Mouse (Mus musculus) forebrain, embryonic 13.5 days (tissue): ENCODE measurements around the gene Cldn10. TPM values are rescaled to one million over a fixed set of nuclear protein-coding genes. Genes with fewer than 3 reads are reported as not detected.
A peak's percentile ranks its signal among the peaks of the same experiment; 100 is the strongest.

Experiments
- ATAC-seq: fragments of 200-750 bp; cut with Nextera tagmentation; 2 replicates; pipeline ENCODE4 v1.8.0; 2017
- H3K27ac ChIP-seq: fragments of 300-500 bp; sonication (generic); 2 replicates; pipeline ENCODE4 v1.5.1; 2015; ENCODE audit warnings: inconsistent platforms, mild to moderate bottlenecking, moderate library complexity
- H3K27me3 ChIP-seq: fragments of 300-500 bp; sonication (generic); 2 replicates; pipeline ENCODE4 v1.6.1; 2015; ENCODE audit warnings: mild to moderate bottlenecking, inconsistent platforms
- H3K36me3 ChIP-seq: fragments of 300-500 bp; sonication (generic); 2 replicates; pipeline ENCODE4 v1.6.1; 2015; ENCODE audit warnings: mild to moderate bottlenecking, inconsistent platforms; ENCODE audit not compliant: poor library complexity, severe bottlenecking
- H3K4me1 ChIP-seq: fragments of 300-500 bp; sonication (generic); 2 replicates; pipeline ENCODE4 v1.6.1; 2015; ENCODE audit warnings: inconsistent platforms
- H3K4me2 ChIP-seq: fragments of 300-500 bp; sonication (generic); 2 replicates; pipeline ENCODE4 v1.6.1; 2015; ENCODE audit warnings: inconsistent platforms, mild to moderate bottlenecking, moderate library complexity
- H3K4me3 ChIP-seq: fragments of 300-500 bp; sonication (generic); 2 replicates; pipeline ENCODE4 v1.5.1; 2015; ENCODE audit warnings: mild to moderate bottlenecking, inconsistent platforms
- H3K9ac ChIP-seq: fragments of 300-500 bp; sonication (generic); 2 replicates; pipeline ENCODE4 v1.6.1; 2015; ENCODE audit warnings: mild to moderate bottlenecking, inconsistent platforms
- H3K9me3 ChIP-seq: fragments of 300-500 bp; sonication (generic); replicated peaks from 2 replicates; pipeline ENCODE4 v1.6.1; 2016; ENCODE audit warnings: inconsistent platforms
- WGBS: fragments of 180-500 bp; shearing (Covaris S2); methylation state at CpG from one replicate; pipeline ENCODE4 v1.1.7; 2015; 5-methylcytosine and 5-hydroxymethylcytosine counted together
- polyA plus RNA-seq: library from polyadenylated mRNA; unstranded; fragments of >200 nt; fragmentation: Nextera tagmentation; extraction: Ambion mirVana; gene quantifications from 2 replicates; pipeline ENCODE4 v1.2.1, GENCODE M21; 2015

Gene Cldn10
- polyA plus RNA-seq, 1 experiment from 2014 or later: 0.57 TPM

GRCm38 (mm10) chr14:118874126-118874525 lies 86.4 kb downstream of the Cldn10 start:
- Histone ChIP-seq H3K27me3 (no peaks in the 10 kb centered on the region), H3K36me3 (peaks cover 40% of the 10 kb centered on the region), H3K4me3 (no peak overlapping the region), H3K27ac (no peak overlapping the region), H3K9ac (no peak overlapping the region), H3K4me2 (no peak overlapping the region), H3K9me3 (no peaks in the 10 kb centered on the region), H3K4me1 (no peaks in the 10 kb centered on the region; the same call in 1 of the 2 replicates)
- 95% methylated on average over 4 of the region's 4 CpGs for WGBS
- ATAC-seq: no peak

GRCm38 (mm10) chr14:118874786-118875415 lies 87.2 kb downstream of the Cldn10 start:
- Histone ChIP-seq H3K9ac (no peak overlapping the region), H3K4me1 (no peaks in the 10 kb centered on the region), H3K4me2 (no peak overlapping the region), H3K4me3 (no peak overlapping the region), H3K27ac (no peak overlapping the region), H3K27me3 (no peaks in the 10 kb centered on the region), H3K36me3 (peaks cover 48% of the 10 kb centered on the region), H3K9me3 (no peaks in the 10 kb centered on the region)
- ATAC-seq: no peak
- WGBS: 83% methylated on average over 10 of the region's 10 CpGs

GRCm38 (mm10) chr14:118878346-118878910 lies 90.7 kb downstream of the Cldn10 start:
- 88% methylated on average over 11 of the region's 11 CpGs for WGBS
- no peak overlapping the region for H3K4me3 ChIP-seq
- no peak for ATAC-seq
- H3K9me3 ChIP-seq: no peaks in the 10 kb centered on the region
- H3K4me2 ChIP-seq: no peak overlapping the region
- H3K4me1 ChIP-seq: no peaks in the 10 kb centered on the region
- no peak overlapping the region for H3K27ac ChIP-seq
- H3K27me3 ChIP-seq: no peaks in the 10 kb centered on the region
- H3K9ac ChIP-seq: no peak overlapping the region
- peaks cover 72% of the 10 kb centered on the region for H3K36me3 ChIP-seq

- no peaks in the 10 kb centered on the region for H3K27me3 ChIP-seq
- H3K9me3 ChIP-seq: no peaks in the 10 kb centered on the region
- no peak overlapping the region for H3K9ac ChIP-seq
- 76% methylated on average over 10 of the region's 10 CpGs for WGBS
- H3K4me2 ChIP-seq: no peak overlapping the region
- H3K4me3 ChIP-seq: no peak overlapping the region
- no peaks in the 10 kb centered on the region for H3K4me1 ChIP-seq
- ATAC-seq: no peak
- peaks cover 86% of the 10 kb centered on the region for H3K36me3 ChIP-seq
- no peak overlapping the region for H3K27ac ChIP-seq
Observed at GRCm38 (mm10) chr14:118880696-118881095, 93.0 kb downstream of the Cldn10 start.

GRCm38 (mm10) chr14:118883344-118884249 lies 95.9 kb downstream of the Cldn10 start:
- H3K4me3 ChIP-seq: no peak overlapping the region
- no peaks in the 10 kb centered on the region for H3K9me3 ChIP-seq
- no peak overlapping the region for H3K9ac ChIP-seq
- no peak for ATAC-seq
- H3K4me1 ChIP-seq: no peaks in the 10 kb centered on the region
- H3K4me2 ChIP-seq: no peak overlapping the region
- peaks cover 94% of the 10 kb centered on the region for H3K36me3 ChIP-seq
- no peaks in the 10 kb centered on the region for H3K27me3 ChIP-seq
- WGBS: 91% methylated on average over 18 of the region's 18 CpGs
- H3K27ac ChIP-seq: no peak overlapping the region

GRCm38 (mm10) chr14:118884250-118884556 lies 96.5 kb downstream of the Cldn10 start:
- Histone ChIP-seq H3K9ac (no peak overlapping the region), H3K4me3 (no peak overlapping the region), H3K9me3 (no peaks in the 10 kb centered on the region), H3K27me3 (no peaks in the 10 kb centered on the region), H3K4me1 (no peaks in the 10 kb centered on the region), H3K27ac (no peak overlapping the region), H3K36me3 (peaks cover 94% of the 10 kb centered on the region), H3K4me2 (no peak overlapping the region)
- WGBS: 87% methylated on average over 7 of the region's 7 CpGs
- ATAC-seq: no peak

GRCm38 (mm10) chr14:118890101-118890500 lies 102.4 kb downstream of the Cldn10 start:
- H3K4me3 ChIP-seq: no peak overlapping the region
- no peak overlapping the region for H3K9ac ChIP-seq
- H3K27me3 ChIP-seq: no peaks in the 10 kb centered on the region
- 91% methylated on average over 4 of the region's 4 CpGs for WGBS
- no peaks in the 10 kb centered on the region for H3K9me3 ChIP-seq
- H3K4me2 ChIP-seq: no peak overlapping the region
- H3K27ac ChIP-seq: no peak overlapping the region
- no peak for ATAC-seq
- H3K36me3 ChIP-seq: peaks cover 77% of the 10 kb centered on the region
- no peaks in the 10 kb centered on the region for H3K4me1 ChIP-seq

GRCm38 (mm10) chr14:118895228-118895627 lies 107.5 kb downstream of the Cldn10 start:
- no peak overlapping the region for H3K9ac ChIP-seq
- no peaks in the 10 kb centered on the region for H3K27me3 ChIP-seq
- peaks cover 84% of the 10 kb centered on the region for H3K36me3 ChIP-seq
- H3K4me1 ChIP-seq: no peaks in the 10 kb centered on the region
- H3K9me3 ChIP-seq: no peaks in the 10 kb centered on the region
- H3K27ac ChIP-seq: no peak overlapping the region
- no peak overlapping the region for H3K4me3 ChIP-seq
- WGBS: 97% methylated on average over 7 of the region's 7 CpGs
- ATAC-seq: no peak
- H3K4me2 ChIP-seq: no peak overlapping the region

GRCm38 (mm10) chr14:118895655-118896054 lies 107.9 kb downstream of the Cldn10 start:
- 93% methylated on average over 10 of the region's 10 CpGs for WGBS
- peaks cover 87% of the 10 kb centered on the region for H3K36me3 ChIP-seq

GRCm38 (mm10) chr14:118899940-118900339 lies 112.2 kb downstream of the Cldn10 start:
- Histone ChIP-seq H3K36me3 (peaks cover 82% of the 10 kb centered on the region), H3K9ac (no peak overlapping the region), H3K4me1 (peaks cover 19% of the 10 kb centered on the region), H3K27me3 (no peaks in the 10 kb centered on the region), H3K9me3 (no peaks in the 10 kb centered on the region; the same call in 1 of the 2 replicates), H3K4me3 (no peak overlapping the region), H3K4me2 (no peak overlapping the region), H3K27ac (no peak overlapping the region)
- WGBS: 83% methylated on average over 11 of the region's 11 CpGs
- no peak for ATAC-seq

More at GRCm38 (mm10) chr14:118895655-118896054, 107.9 kb downstream of the Cldn10 start:
- no peak overlapping the region for H3K27ac ChIP-seq
- no peaks in the 10 kb centered on the region for H3K9me3 ChIP-seq
- no peaks in the 10 kb centered on the region for H3K27me3 ChIP-seq
- H3K4me3 ChIP-seq: no peak overlapping the region
- H3K4me1 ChIP-seq: no peaks in the 10 kb centered on the region
- no peak overlapping the region for H3K4me2 ChIP-seq
- no peak for ATAC-seq
- H3K9ac ChIP-seq: no peak overlapping the region

- no peak overlapping the region for H3K27ac ChIP-seq
- peaks cover 78% of the 10 kb centered on the region for H3K36me3 ChIP-seq
- no peaks in the 10 kb centered on the region; the same call in 1 of the 2 replicates for H3K9me3 ChIP-seq
- peaks cover 19% of the 10 kb centered on the region for H3K4me1 ChIP-seq
- H3K4me2 ChIP-seq: no peak overlapping the region
- WGBS: 100% methylated on average over 1 of the region's 1 CpGs
- ATAC-seq: no peak
- H3K4me3 ChIP-seq: no peak overlapping the region
- H3K9ac ChIP-seq: no peak overlapping the region
- H3K27me3 ChIP-seq: no peaks in the 10 kb centered on the region
Observed at GRCm38 (mm10) chr14:118900911-118901310, 113.2 kb downstream of the Cldn10 start.

- H3K27me3 ChIP-seq: no peaks in the 10 kb centered on the region
- H3K4me1 ChIP-seq: peaks cover 24% of the 10 kb centered on the region
- peaks cover 79% of the 10 kb centered on the region for H3K36me3 ChIP-seq
- H3K4me2 ChIP-seq: no peak overlapping the region
- no peak overlapping the region for H3K9ac ChIP-seq
- H3K9me3 ChIP-seq: no peaks in the 10 kb centered on the region; the same call in 1 of the 2 replicates
- WGBS: 85% methylated on average over 3 of the region's 3 CpGs
- no peak overlapping the region for H3K4me3 ChIP-seq
- no peak overlapping the region for H3K27ac ChIP-seq
- ATAC-seq: 0 out of 2 replicates have a peak, but pooled peaks have one; percentile 48
Observed at GRCm38 (mm10) chr14:118903397-118903796, 115.7 kb downstream of the Cldn10 start.
